Mouse (Mus musculus) liver, postnatal 0 days (tissue): ENCODE measurements around the gene Prkcb. TPM values are rescaled to one million over a fixed set of nuclear protein-coding genes. Genes with fewer than 3 reads are reported as not detected.

Experiments used
- ATAC-seq: fragments of 200-750 bp; cut with Nextera tagmentation; 2 replicates; pipeline ENCODE4 v1.8.0; 2017; ENCODE audit warnings: mild to moderate bottlenecking, moderate library complexity
- DNase-seq: peaks from one replicate; pipeline ENCODE4 v3.0.0-alpha.2; 2016
- H3K27ac ChIP-seq: fragments of 300-500 bp; sonication (generic); 2 replicates; pipeline ENCODE4 v1.5.1; 2014; ENCODE audit warnings: antibody characterized with exemption, moderate library complexity, mild to moderate bottlenecking, low read depth
- H3K27me3 ChIP-seq: fragments of 300-500 bp; sonication (generic); 2 replicates; pipeline ENCODE4 v1.6.1; 2014; ENCODE audit warnings: low read length, control low read depth, mixed read lengths; ENCODE audit not compliant: insufficient read depth
- H3K36me3 ChIP-seq: fragments of 300-500 bp; sonication (generic); replicated peaks from 2 replicates; pipeline ENCODE4 v1.6.1; 2014; ENCODE audit warnings: mild to moderate bottlenecking, control low read depth, low read length, moderate library complexity, mixed read lengths; ENCODE audit not compliant: insufficient read depth
- H3K4me1 ChIP-seq: fragments of 300-500 bp; sonication (generic); 2 replicates; pipeline ENCODE4 v1.6.1; 2014; ENCODE audit warnings: antibody characterized with exemption, mild to moderate bottlenecking, control low read depth; ENCODE audit not compliant: insufficient read depth
- H3K4me2 ChIP-seq: fragments of 300-500 bp; sonication (generic); 2 replicates; pipeline ENCODE4 v1.6.1; 2014; ENCODE audit warnings: low read depth, mild to moderate bottlenecking, low read length, moderate library complexity, mixed read lengths
- H3K4me3 ChIP-seq: fragments of 300-500 bp; sonication (generic); 2 replicates; pipeline ENCODE4 v1.5.1; 2014; ENCODE audit warnings: low read depth, low read length
- H3K9ac ChIP-seq: fragments of 300-500 bp; sonication (generic); replicated peaks from 2 replicates; pipeline ENCODE4 v1.6.1; 2014; ENCODE audit warnings: mild to moderate bottlenecking, moderate library complexity
- H3K9me3 ChIP-seq: fragments of 300-500 bp; sonication (generic); 2 replicates; pipeline ENCODE4 v1.6.1; 2016; ENCODE audit warnings: mild to moderate bottlenecking, control low read depth, low read length, mixed read lengths
- CTCF ChIP-seq: sonication (generic); IDR thresholded peaks from 2 replicates; pipeline ENCODE4 v1.5.1; 2016; ENCODE audit warnings: antibody characterized with exemption, low read depth
- EP300 ChIP-seq: IDR thresholded peaks from 2 replicates; pipeline ENCODE4 v1.6.1; 2016; ENCODE audit warnings: antibody characterized with exemption, low read depth, mild to moderate bottlenecking
- WGBS: fragments of 180-500 bp; shearing (Covaris S2); extraction: QIAGEN DNeasy Blood & Tissue Kit; methylation state at CpG from one replicate; pipeline ENCODE4 v1.1.7; 2014; ENCODE audit not compliant: insufficient replicate concordance; 5-methylcytosine and 5-hydroxymethylcytosine counted together
- polyA plus RNA-seq: library from polyadenylated mRNA; unstranded; fragments of >200 nt; fragmentation: Nextera tagmentation; extraction: Ambion mirVana; gene quantifications from 2 replicates; pipeline ENCODE4 v1.2.1, GENCODE M21; 2015

Prkcb gene
- polyA plus RNA-seq, 1 experiment from 2014 or later, result 8.1 TPM

DNA sequence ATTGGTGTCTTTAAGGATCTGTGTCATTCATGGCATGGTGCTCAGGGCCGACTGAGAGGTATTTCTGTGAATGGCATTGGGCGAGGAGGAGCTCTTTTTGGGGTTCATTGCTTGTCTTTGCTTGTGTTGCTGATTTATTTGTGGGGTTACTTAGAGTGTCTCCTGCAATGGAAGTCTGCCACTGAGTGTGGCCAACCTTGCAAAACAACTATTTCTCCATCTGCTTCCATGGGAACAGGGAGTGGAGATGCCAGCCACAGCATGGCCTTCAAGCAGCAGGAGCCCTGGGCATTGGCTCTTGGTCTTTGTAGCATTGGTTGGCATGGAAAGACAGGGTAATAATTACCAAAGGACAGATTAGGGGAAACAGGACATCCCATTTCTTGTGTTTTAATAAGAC lies 50.9 kb downstream of the Prkcb start:
- Histone ChIP-seq H3K4me2 (no peak overlapping the region), H3K36me3 (no peaks in the 10 kb centered on the region), H3K27ac (no peak overlapping the region), H3K4me1 (no peaks in the 10 kb centered on the region), H3K9ac (no peak overlapping the region), H3K27me3 (no peaks in the 10 kb centered on the region), H3K9me3 (no peaks in the 10 kb centered on the region), H3K4me3 (no peak overlapping the region)
- DNase-seq, result no peak
- ATAC-seq, result no peak
- WGBS, result 66% methylated on average over 2 of the region's 2 CpGs
- no peak for TF ChIP-seq EP300
- TF ChIP-seq CTCF, result no peak

DNA sequence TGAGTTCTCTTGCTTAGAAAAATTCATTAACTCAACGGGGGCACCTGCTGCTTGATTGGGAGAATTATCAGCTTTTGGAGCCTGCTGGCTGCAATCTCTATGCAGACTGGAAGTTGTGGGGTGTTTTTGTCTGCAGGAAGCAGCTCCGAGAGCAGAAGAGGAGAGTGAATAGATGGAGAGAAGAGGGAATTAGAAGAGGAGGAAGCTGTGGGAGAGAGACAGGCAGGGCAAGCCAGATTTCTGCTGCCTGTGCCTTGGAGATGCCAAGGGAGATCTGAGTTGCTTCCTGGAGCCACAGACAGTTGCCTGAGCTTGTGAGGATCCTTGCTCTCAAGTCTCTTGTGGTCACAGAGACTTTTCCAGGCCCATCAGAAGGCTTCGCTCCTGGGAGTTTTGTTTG lies 53.3 kb downstream of the Prkcb start:
- Histone ChIP-seq H3K9ac (no peak overlapping the region), H3K9me3 (no peaks in the 10 kb centered on the region), H3K36me3 (no peaks in the 10 kb centered on the region), H3K27me3 (no peaks in the 10 kb centered on the region), H3K4me1 (no peaks in the 10 kb centered on the region; the same call in 1 of the 2 replicates), H3K4me3 (no peak overlapping the region), H3K4me2 (no peak overlapping the region), H3K27ac (no peak overlapping the region)
- ATAC-seq (no peak), DNase-seq (no peak)
- TF ChIP-seq CTCF (no peak), EP300 (no peak)
- WGBS, result 38% methylated on average over 3 of the region's 3 CpGs

DNA sequence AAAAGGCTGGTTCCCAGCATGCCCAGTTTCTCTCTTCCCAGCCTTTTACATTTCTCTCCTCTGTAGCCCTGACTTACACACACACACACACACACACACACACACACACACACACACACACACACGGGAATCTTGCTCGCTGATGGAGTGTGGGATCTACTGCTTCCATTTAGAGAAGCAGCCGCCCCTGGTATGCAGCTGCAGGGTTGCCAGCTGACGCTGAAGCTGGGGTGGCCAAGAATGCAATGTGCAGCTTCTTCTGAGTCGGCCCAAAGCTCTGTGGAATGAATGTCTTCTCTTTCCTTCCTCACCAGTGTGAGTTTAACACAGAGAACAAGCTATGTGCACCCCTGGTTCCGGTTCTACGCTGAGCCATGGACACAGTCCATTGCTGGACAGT lies 56.1 kb downstream of the Prkcb start:
- H3K9me3 ChIP-seq, result no peaks in the 10 kb centered on the region
- TF ChIP-seq CTCF, result no peak
- no peak for TF ChIP-seq EP300
- WGBS, result 68% methylated on average over 7 of the region's 7 CpGs
- H3K27ac ChIP-seq, result no peak overlapping the region
- no peak overlapping the region for H3K9ac ChIP-seq
- H3K4me1 ChIP-seq, result no peaks in the 10 kb centered on the region; the same call in 1 of the 2 replicates
- DNase-seq, result no peak
- no peak for ATAC-seq
- no peaks in the 10 kb centered on the region for H3K27me3 ChIP-seq
- H3K4me2 ChIP-seq, result no peak overlapping the region
- H3K36me3 ChIP-seq, result no peaks in the 10 kb centered on the region
- H3K4me3 ChIP-seq, result no peak overlapping the region

DNA sequence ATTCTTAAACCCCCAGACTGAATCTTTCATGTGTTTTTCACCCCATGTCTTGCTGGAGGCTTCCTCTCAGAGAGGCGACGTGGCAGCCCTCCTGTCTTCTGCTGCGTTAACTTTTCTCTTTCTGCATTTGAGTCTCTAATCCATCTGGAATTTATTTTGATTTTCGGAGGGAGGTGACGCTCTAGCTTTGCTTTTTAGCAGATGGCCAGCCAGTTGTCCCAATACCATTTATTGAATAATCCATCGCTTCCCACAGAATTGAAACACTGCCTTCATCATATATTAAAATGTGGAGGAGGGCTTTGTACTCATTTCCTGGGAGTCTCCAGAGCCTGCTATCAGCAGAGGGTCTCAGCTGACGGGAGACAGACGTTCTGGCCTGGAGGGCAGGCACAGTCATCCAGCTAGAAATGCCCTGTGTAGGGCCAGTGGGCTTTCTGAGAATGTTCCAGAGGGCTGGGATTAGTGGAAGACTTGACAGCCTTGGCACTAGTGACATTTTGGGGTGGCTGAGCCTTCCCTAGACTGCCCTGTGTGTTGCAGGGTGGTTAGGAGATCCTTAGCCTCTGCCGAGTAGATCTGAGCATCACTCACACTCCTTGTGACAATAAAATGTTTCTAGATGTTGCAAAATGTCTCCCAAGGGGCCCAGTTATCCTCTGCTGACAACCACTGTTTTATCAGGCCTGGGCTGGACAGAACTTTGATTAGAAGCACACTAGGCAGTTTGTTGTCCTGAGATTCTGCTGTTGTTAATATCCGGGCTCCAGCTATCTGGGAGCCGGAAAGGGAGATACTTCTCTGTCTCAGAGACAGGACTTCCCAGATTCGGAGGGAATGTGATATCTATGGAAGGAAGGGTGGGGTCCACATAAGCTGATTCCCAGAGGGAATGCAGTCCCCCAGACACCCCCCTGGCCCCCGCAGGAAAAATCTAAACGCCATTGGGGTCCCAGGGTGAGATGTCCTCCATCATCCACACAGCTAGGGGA lies 58.0 kb downstream of the Prkcb start:
- no peak overlapping the region for H3K27ac ChIP-seq
- no peaks in the 10 kb centered on the region for H3K36me3 ChIP-seq
- ATAC-seq, result no peak
- no peak overlapping the region for H3K9ac ChIP-seq
- H3K4me2 ChIP-seq, result no peak overlapping the region
- no peaks in the 10 kb centered on the region; the same call in 1 of the 2 replicates for H3K4me1 ChIP-seq
- 73% methylated on average over 14 of the region's 14 CpGs for WGBS
- H3K27me3 ChIP-seq, result no peaks in the 10 kb centered on the region
- no peak overlapping the region for H3K4me3 ChIP-seq
- TF ChIP-seq EP300 (no peak), CTCF (no peak)
- H3K9me3 ChIP-seq, result no peaks in the 10 kb centered on the region
- DNase-seq, result no peak

DNA sequence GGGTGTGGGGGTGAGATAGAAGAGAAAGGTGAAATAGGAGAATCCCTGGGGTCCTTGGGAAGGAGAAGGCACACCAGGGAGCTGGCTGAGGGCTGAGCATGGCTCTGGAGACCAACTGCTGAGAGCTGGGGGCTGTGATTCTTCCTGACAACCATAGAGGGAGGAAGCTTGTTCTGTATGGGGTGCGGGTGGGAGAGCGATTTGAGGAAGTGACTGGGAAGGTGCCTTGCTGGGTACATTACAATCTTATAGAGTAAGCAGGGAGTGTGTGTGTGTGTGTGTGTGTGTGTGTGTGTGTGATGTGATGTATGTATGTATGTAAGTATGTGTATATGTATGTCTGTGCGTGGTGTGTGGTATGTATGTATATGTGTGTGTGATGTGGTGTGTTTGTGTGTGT lies 58.9 kb downstream of the Prkcb start:
- 48% methylated on average over 3 of the region's 3 CpGs for WGBS
- TF ChIP-seq EP300, result no peak
- no peak for TF ChIP-seq CTCF
- Histone ChIP-seq H3K36me3 (no peaks in the 10 kb centered on the region), H3K9ac (no peak overlapping the region), H3K4me1 (no peaks in the 10 kb centered on the region; the same call in 1 of the 2 replicates), H3K9me3 (no peaks in the 10 kb centered on the region), H3K4me2 (no peak overlapping the region), H3K4me3 (no peak overlapping the region), H3K27me3 (no peaks in the 10 kb centered on the region), H3K27ac (no peak overlapping the region)
- DNase-seq (no peak), ATAC-seq (no peak)

DNA sequence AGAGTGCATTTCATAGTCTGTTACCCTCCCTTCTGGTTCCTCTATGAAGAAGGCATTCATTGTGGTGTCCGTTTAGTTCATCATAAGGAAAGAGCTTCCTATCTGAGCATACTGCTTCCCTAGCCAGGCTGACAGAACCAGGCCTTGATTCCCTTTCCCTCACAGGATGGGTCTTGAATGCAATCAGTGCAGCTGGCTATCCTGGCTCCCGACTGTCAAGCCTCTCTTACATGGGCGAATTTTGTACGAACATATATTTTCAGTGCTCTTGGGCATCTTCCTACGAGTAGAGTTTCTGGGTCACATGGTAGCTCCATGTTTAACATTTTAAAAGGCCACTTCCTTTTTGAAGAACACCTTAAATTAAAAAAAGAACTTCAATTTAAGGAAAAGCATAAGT lies 61.4 kb downstream of the Prkcb start:
- H3K4me3 ChIP-seq, result no peak overlapping the region
- WGBS, result 75% methylated on average over 5 of the region's 5 CpGs
- no peak overlapping the region for H3K4me2 ChIP-seq
- ATAC-seq (no peak), DNase-seq (no peak)
- TF ChIP-seq EP300 (no peak), CTCF (no peak)
- H3K27me3 ChIP-seq, result no peaks in the 10 kb centered on the region
- H3K9ac ChIP-seq, result no peak overlapping the region
- H3K36me3 ChIP-seq, result no peaks in the 10 kb centered on the region
- H3K9me3 ChIP-seq, result no peaks in the 10 kb centered on the region
- no peak overlapping the region for H3K27ac ChIP-seq
- no peaks in the 10 kb centered on the region; the same call in 1 of the 2 replicates for H3K4me1 ChIP-seq
